Mouse (Mus musculus): Measurements from ENCODE around the gene Gpd1.

GRCm38 (mm10) chr15:99715361-99715865, 1.9 kb upstream of the Gpd1 start:
- no peak for TF ChIP-seq USF1 (IDR thresholded peaks at IDR 0.05; ENCODE audit: low read depth)
- TF ChIP-seq MYOG (IDR thresholded peaks at IDR 0.05; ENCODE audit: control insufficient read depth in 1 of 3, insufficient read depth in 1 of 3, insufficient read length in 2 of 3, low read depth in 2 of 3): no peak
- TF ChIP-seq POLR2AphosphoS2 (IDR thresholded peaks at IDR 0.05; ENCODE audit: insufficient read length, low read depth): no peak
- no peak for TF ChIP-seq POLR2A (IDR thresholded peaks at IDR 0.05; ENCODE audit: insufficient read length, low read depth)
- TF ChIP-seq MAX (IDR thresholded peaks at IDR 0.05; ENCODE audit: low read depth): no peak
- TF ChIP-seq MYOD1 (IDR thresholded peaks at IDR 0.05; ENCODE audit: control insufficient read depth in 1 of 3, insufficient read length in 2 of 3, low read depth in 2 of 3): no peak
- TF ChIP-seq E2F4 (IDR thresholded peaks at IDR 0.05; ENCODE audit: insufficient read depth): no peak
- TF ChIP-seq TCF12 (IDR thresholded peaks at IDR 0.05; ENCODE audit: insufficient read depth, poor library complexity, severe bottlenecking): no peak

Measured in myocyte (in vitro differentiated cells).